Mouse (Mus musculus) kidney, postnatal 36 days (tissue): ENCODE results near the gene Psmd9.
"Not testable (repeated sequence)": the region's sequence is repeated elsewhere in the genome, so short reads cannot be mapped to it uniquely, and the experiment has no call there.

Experiments
- DNase-seq, 2 experiments: peaks; one replicate each; pipeline ENCODE4 v3.0.0; 2021 to 2022; ENCODE audit warnings: mixed read lengths in 2 of 2

Psmd9 gene

DNA sequence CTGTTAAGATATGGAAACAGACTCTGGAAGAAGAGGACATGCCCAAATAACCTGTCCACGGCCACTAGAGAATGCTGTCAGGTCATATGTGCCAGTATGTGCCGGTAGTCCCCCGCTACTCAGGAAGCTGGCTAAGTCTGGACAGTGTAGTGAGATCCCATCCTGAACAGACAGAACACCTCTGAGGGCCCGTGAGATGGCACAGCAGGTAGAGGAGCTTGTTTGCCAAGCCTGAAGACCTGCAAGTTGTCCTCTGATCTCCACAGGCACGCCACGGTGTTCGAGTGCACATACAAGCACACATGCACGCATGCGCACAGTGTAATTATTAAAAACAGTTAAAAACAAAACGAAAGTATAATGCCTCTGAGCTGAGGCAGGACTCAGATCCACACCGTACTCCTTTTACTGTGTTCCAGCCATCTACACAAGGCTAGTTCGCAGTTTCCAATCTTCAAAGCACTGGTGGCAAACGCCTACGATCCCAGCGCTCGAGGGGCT lies 26.3 kb downstream of the Psmd9 start:
- peak in 1 of 2 experiments; percentile 0 for DNase-seq

DNA sequence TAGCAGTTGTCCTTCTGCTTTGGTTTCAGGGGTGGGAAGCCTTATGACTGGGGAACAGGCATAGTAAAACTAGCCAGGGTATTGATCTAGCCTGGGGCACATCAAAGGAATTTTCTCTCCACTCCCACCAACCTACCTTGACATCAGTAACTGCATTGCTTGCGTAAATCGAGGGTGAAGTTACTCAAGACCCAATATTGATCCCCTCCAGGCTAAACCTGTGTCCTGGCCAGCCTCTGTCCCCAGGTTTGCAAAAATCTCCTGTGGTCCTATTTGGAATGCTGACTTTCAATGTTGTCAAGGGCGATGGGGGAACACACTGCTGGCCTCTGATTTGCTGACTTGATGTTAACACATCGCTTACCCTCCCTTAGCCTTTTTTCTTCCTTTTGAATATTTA lies 27.5 kb downstream of the Psmd9 start:
- DNase-seq, result no peak

DNA sequence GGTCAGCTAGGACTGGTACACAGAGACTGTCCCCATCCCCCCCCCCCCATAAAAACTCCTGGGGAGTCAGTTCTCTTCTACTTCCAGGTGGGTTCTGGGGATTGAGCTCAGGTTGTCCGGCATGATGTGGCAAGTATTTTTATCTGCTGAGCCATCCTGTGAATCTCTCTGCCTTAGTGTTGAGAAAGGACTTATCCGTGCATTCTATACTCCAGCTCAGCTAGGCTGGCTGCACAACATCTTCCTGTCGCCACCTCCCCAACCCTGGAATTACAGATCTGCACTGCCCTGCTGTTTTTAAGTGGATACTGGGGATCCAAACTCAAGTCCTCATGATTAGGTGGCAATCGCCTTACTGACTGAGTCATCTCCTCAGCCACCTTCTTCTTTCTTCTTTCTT lies 29.3 kb downstream of the Psmd9 start:
- no peak for DNase-seq

DNA sequence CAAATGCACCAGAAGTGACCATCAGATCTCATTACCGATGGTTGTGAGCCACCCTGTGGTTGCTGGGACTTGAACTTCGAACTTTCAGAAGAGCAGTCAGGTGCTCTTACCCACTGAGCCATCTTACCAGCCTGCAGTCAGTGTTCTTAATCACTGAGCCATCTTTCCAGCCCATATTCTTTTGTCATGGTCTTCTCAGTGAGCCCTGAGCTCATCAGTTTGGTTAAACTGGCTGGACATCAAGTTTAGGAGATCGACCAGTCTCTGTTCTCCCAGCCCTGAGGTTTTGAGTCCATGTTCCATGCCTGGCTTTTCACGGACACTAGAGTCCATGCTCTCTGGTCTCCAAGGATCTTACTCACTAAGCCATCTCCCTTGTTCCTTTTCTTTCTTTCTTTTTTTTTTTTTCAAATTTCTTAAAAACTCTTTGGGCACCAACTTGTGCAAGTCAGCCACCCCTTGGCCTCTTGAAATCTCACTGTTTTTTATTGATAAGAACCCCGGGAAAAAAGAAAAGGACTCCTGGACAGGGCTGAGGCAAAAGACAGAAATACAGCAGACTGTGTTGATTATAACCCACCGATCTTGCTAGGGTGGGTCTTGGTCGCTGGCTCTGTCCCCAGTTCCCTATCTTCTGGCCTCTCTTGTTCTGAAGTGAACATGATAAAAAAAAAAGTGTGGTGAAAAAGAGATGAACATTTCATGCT lies 31.8 kb downstream of the Psmd9 start:
- not testable (repeated sequence) for DNase-seq

DNA sequence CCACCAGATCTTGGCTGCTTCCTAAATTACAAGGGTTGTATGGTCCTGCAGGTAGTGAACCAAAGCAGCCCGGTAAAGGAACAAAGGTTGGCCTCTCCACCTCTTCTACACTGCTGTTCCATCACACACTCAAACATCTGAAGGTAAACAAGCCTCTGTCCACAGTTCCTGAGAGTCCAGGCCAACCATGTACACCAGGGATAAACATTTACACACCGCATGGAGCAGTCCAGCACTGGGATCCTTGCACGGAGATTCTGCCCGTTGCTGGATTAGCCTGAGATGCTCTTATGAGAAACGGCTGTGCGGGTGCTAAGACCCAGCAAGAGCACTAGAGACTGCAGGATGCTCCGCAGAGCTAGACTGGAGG lies 32.3 kb downstream of the Psmd9 start:
- peak; percentile 46 to 78 for DNase-seq

DNA sequence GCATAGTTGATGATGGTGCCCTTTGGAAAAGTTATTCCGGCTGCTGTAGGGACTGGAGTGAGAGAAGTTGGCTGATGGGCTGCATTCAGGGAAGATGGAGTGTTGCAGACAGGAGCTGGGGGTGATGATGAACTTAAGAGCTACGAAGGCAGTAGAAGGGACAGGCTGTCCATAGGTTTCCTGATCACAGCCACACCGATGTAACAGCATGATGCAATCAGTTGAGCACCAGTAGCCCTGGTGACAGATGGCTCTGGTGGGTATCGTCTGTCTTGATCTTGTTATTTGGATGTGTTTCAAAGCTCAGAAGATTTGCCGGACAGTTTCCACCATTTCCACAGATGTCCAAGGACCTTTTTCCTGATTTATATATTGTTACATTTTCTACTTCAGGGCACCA lies 32.8 kb downstream of the Psmd9 start:
- DNase-seq, result no peak

DNA sequence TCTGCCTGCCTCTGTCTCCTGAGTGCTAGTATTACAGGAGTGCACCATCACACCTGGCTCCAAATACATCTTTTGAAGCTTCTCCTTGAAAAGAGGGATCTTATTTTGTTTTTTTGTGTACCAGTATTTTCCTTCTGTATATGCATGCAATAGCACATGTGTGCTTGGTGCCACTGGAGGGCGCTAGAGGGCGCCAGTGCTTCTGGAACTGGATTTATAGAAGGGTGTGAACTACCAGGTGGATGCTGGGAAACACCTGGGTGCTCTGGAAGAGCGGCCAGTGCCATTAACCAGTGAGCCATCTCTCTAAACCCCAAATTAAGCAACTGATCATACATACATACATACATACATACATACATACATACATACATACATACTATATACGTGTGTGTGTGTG lies 33.6 kb downstream of the Psmd9 start:
- DNase-seq, result not testable (repeated sequence)

DNA sequence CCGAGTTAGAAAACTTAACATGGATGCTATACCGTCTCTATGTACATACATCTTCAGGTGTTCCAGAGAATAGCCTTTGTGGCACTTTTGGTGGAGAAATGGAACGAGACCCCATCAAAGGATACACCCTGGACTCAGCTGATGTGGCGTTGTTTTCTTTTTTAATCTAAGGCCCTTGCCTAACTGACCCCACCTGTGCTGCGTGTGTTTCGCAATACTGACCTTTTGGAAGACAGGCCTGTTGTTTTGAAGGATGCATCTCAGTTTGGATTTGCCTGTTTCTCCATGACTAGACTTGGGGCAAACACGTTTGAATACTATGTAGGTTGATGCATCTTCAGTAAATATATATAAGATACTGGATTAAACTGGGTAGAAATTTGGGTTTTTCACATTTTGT lies 34.4 kb downstream of the Psmd9 start:
- not testable (repeated sequence) for DNase-seq

DNA sequence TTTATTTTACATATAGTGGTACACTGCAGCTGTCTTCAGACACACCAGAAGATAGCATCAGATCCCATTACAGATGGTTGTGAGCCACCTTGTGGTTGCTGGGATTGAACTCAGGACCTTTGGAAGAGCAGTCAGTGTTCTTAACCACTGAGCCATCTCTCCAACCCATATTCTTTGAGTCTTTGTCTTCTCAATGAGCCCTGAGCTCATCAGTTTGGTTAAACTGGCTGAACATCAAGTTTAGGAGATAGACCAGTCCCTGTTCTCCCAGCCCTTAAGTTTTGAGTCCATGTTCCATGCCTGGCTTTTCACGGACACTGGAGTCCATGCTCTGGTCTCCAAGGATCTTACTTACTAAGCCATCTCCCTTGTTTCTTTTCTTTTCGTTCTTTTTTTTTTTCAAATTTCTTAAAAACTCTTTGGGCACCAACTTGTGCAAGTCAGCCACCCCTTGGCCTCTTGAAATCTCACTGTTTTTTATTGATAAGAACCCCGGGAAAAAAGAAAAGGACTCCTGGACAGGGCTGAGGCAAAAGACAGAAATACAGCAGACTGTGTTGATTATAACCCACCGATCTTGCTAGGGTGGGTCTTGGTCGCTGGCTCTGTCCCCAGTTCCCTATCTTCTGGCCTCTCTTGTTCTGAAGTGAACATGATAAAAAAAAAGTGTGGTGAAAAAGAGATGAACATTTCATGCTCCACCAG lies 53.3 kb downstream of the Psmd9 start:
- DNase-seq, result not testable (repeated sequence)

DNA sequence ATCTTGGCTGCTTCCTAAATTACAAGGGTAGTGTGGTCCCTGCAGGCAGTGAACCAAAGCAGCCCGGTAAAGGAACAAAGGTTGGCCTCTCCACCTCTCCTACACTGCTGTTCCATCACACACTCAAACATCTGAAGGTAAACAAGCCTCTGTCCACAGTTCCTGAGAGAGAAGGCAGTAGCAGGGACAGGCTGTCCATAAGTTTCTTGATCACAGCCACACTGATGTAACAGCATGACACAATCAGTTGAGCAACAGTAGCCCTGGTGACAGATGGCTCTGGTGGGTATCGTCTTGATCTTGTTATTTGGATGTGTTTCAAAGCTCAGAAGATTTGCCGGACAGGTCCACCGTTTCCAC lies 53.8 kb downstream of the Psmd9 start:
- peak; percentile 64 to 82 for DNase-seq

DNA sequence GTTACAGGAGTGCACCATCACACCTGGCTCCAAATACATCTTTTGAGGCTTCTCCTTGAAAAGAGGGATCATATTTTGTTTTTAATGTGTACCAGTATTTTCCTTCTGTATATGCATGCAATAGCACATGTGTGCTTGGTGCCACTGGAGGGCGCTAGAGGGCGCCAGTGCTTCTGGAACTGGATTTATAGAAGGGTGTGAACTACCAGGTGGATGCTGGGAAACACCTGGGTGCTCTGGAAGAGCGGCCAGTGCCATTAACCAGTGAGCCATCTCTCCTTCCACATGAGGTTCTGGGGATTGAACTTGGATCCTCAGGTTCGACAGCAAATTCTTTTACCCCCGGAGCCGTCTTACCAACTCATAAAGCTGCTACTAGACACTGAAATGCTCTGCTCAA lies 54.6 kb downstream of the Psmd9 start:
- DNase-seq, result not testable (repeated sequence)

DNA sequence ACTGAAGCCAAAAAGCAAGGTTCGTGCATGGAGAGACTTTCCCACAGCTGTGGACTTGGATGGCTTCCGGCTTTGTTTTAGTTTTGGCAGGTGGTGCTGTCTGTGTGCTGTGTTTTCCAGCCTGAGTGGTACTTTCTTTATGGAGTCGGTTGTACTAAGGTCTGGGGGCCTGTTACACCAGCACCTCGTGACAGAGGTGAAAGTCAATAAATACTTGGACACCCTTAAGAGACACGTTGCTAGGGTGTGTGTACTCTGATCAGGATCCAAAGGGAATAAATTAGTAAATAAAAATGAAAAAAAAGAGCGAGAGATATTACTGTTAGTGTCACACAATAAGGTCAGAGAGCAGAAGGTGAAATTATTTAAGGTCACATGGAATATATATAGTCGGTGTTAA lies 57.6 kb downstream of the Psmd9 start:
- no peak for DNase-seq

DNA sequence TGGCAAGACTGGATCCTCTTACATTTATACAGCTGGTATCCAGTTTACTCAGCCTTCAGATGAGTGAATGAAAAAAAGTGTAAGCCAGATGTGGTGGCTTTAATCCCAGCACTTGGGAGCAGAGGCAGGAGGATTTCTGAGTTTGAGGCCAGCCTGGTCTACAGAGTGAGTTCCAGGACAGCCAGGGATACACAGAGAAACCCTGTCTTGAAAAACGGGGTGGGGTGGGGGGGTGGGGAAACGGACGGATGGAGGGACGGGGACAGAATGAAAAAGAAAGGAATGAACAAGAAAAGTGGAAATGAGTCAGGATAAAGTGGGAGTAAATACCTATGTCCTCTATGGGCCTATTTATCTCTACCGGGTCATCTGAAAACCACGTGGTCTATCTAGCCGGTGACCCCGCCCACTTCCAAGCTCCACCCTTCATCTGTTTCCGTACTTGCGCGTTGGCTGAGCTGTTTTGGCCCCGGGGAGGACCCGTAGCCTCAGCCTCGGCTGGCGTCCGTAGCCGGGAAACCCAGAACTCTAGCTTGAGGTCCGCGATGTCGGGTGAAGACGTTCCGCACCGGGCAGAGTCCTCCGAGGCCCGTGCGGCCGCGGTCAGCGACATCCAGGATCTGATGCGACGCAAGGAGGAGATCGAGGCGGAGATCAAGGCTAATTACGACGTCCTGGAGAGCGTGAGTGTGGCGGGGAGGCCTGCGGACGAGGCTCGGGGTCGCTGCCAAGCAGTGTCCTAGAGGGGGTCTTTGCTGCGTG lies 58.7 kb downstream of the Psmd9 start:
- DNase-seq, result peak; percentile 98 to 99

DNA sequence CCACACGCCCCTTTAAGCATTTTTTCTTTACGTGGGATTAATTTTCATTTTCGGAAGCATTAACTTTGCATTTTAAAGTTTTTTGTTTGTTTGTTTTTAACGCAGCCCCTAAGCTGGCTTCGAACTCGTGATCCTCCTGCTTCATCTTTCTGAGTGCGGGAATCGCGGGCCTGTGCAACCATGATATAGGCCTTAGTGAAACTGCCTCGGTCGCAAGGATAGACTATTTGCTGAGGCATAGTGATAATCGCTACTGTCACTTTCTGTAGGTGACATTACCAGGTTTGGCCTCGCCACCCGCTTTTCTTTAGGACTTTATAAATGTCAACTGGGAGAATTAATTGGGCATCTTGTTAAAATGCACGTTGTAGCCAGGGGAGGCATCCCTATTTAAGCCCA lies 59.3 kb downstream of the Psmd9 start:
- no peak for DNase-seq

DNA sequence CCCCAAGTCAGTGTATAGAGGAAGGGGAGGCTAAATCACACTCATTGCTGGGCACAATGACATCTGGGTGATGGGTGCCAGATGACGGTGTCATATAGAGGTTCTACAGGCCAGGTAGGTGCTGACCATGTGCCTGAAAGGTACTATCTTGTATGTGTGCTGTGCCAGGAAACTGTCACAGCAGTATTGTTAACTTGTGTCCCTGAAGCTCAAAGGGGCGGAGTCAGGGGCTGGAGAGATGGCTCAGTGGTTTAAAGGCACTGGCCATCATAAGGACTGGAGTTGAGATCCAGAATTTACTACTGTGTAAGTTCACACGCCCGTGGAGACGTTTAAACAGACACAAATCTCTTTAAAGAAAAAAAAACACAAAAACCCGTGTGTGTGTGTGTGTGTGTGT lies 60.1 kb downstream of the Psmd9 start:
- DNase-seq, result peak; percentile 21 to 42

DNA sequence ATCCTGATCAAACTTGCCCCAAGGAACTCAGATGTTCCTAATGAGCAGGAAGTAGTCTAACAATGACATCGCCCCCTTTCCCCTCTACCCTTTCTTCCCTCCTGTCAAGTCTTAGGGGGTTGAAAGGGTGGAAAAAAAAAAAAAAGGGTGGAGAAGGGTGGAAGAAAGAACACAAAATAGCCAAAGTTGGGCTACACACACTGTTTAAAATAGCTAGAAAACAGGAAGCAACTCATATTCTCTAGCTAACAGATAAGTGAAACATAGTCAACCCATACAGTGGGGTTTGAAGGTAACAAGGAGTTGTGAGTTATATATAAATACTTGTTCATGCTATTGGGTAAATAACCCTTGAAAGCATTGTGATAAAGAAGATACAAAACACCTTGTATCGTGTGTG lies 63.0 kb downstream of the Psmd9 start:
- no peak for DNase-seq

DNA sequence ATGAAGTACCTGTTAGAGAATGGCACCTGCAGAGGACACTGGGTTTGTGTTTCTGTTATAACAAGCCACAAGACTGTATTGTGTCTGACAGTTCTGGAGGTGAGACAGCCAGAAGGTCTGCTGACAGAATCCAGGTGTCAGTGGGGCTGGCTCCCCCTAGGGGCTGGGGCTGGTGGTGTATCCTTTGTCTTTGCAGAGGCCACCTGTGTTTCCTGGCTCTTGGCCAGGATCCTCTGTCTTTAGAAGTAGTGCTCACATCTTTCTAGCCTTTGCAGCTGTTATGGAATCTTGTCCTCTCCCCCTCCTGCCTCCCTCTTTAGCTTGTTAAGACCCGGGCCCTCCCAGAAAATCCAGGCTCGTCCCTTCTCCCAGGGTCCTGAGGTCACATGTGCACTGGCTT lies 66.5 kb downstream of the Psmd9 start:
- peak; percentile 80 to 89 for DNase-seq

DNA sequence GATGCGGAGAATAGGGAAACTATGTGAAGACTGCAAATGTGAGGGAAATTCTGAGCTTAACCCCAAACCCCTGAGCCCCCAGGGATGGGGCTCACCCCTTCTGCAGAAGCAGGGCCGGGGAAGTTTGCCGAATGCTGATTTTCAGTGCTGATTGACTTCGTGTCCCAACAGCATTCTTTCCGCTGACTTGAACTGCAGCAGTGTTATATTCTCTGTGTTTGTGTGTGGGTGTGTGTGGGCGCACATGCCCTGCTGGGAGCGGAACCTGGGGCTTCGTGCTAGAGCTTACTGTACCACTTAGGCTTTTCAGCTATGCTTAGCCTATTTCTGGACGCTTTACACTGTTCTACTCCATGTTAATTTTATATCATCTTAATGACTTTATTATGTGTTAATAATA lies 67.2 kb downstream of the Psmd9 start:
- no peak for DNase-seq

DNA sequence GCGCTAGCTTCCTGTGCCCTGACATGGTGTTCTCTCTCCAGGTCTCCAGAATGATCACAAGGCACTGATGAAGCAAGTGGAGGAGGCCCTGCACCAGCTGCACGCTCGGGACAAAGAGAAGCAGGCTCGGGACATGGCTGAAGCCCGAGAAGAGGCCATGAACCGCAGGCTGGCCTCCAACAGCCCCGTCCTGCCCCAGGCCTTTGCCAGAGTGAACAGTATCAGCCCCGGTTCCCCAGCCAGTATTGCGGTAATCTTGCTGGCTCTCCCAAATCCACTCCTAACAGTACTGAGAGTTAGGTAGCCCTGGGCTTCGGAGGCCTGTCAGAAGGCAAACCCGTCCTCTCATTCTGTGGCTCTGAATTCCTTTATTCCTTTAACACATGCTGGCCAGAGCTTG lies 70.3 kb downstream of the Psmd9 start:
- no peak for DNase-seq

DNA sequence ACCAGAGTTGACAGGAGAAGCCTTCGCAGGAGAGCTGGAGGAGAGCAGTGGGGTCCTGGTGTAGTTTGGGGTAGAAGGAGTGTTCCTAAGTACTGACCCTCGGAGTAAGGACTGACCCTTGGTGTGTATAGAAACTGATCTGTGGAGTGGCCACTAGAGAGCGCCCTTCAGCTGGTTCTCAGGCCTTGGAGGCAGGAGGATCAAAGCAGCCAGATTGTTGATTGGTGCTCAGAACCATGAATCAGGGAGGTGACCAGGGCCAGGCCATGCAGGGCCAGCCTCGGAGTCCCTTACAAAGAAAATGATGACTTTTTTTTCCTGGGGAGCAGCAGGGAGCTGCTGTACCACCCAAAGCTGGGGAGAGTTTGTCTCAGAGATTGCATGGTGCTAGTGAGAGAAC lies 76.3 kb downstream of the Psmd9 start:
- peak; percentile 35 to 77 for DNase-seq

DNA sequence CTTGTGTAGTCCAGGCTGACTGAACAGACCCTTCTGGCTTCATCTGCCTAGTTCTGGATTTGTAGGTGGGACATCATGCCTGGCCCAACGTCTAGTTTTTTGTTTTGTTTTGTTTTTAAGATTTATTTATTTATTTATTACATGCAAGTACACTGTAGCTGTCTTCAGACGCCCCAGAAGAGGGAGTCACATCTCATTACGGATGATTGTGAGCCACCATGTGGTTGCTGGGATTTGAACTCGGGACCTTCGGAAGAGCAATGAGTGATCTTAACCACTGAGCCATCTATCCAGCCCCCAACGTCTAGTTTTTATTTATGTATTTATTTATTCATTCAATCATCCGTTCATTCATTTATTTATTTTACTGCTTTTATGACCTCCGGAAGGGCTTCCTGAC lies 82.2 kb downstream of the Psmd9 start:
- DNase-seq, result no peak

DNA sequence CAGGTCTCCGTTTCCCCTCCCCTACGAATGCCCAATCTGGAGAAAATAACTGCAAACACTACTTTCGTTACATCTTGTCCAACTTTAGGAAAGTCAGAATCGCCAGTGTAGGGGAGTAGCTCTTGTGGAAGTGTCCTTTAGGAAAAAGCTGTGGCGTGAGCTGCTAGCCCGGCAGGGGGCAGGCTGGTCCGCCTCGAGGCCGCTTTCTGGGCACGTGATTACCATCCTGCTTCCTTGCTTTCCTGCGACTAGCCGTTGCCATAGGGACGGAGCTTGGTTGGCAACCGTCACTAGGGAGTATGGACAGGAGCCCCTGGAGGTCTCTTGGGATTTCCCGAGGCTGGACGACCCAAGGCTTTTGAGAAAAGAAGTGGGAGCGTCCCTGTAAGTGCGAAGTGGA lies 82.6 kb downstream of the Psmd9 start, which contains the start of gene Wdr66:
Gene Wdr66 (plus strand): TSS at position 269 of the 400 bp plus-strand sequence.
- peak; percentile 88 to 93 for DNase-seq
